Mouse (Mus musculus): ENCODE measurements around the gene Stx1b.
"Not testable (repeated sequence)": the region's sequence is repeated elsewhere in the genome, so short reads cannot be mapped to it uniquely, and the experiment has no call there.

- not testable (repeated sequence) for TF ChIP-seq ZC3H11A (IDR thresholded peaks at IDR 0.05; ENCODE audit: low read depth, low read length); POLR2A (IDR thresholded peaks at IDR 0.05; ENCODE audit: low read depth, low read length); CTCF (conservative IDR thresholded peaks at IDR 0.05 in 1 of 2, IDR thresholded peaks at IDR 0.05 in 1 of 2; ENCODE audit: low read depth in 2 of 2, low read length in 2 of 2); RAD21 (IDR thresholded peaks at IDR 0.05; ENCODE audit: low read depth, low read length); IRF4 (IDR thresholded peaks at IDR 0.05; ENCODE audit: low read depth, low read length); EP300 (IDR thresholded peaks at IDR 0.05; ENCODE audit: low read length); JUND (conservative IDR thresholded peaks at IDR 0.05; ENCODE audit: low read depth, low read length)
These were observed 15.7 kb upstream of the Stx1b start for GRCm38 (mm10) chr7:127840031-127840430.

Measured in CH12.LX (cell line).